Mouse (Mus musculus) cerebellum, adult 2 months (tissue): ENCODE data around the gene Ttf1.

Experiments used
- CTCF ChIP-seq: fragments of 200-500 bp; IDR thresholded peaks from 2 replicates; pipeline ENCODE4 v1.5.1; 2011; ENCODE audit warnings: low read depth, mild to moderate bottlenecking, control low read depth, low read length, moderate library complexity, borderline replicate concordance; ENCODE audit not compliant: insufficient read depth
- POLR2A ChIP-seq: fragments of 200-500 bp; IDR thresholded peaks from 2 replicates; pipeline ENCODE4 v1.6.1; 2011; ENCODE audit warnings: low read length, control low read depth, borderline replicate concordance; ENCODE audit not compliant: insufficient read depth

DNA sequence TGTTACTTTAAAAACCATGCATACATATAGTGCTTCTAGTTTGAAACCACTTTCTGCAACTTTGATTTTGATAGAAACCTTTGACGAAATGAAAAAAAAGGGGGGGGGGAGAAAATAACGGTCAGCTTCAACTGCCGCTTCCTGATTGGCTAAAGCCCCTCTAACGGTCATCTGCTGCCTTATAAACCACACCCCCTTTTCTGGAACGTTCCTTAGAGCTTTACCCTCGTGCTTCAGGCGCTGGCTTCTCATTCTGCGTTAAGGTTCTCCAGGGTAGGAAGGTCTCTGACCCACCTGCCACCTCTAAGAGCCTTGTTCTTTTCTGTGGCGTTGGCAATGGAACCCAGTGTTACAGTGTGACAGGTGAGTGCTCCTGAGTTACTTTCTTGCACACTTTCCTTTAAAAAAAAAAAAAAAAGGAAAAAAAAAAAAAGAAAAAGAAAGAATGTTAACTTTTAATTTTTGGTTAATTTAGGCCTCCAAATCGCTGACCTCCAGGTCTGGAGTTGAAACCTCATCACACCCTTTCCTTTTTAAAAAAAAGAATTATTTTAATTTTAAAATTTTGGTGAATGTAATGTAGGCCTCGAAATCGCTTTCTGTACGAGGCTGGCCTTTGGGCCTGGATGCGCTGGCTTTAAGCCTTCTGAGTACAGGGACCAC, 64.0 kb downstream of the Ttf1 start, which contains the start of gene Setx:
- no peak for TF ChIP-seq POLR2A
- TF ChIP-seq CTCF = no peak
